Mouse (Mus musculus) midbrain, embryonic 14.5 days (tissue): ENCODE data around the gene Plod1. TPM values are rescaled to one million over a fixed set of nuclear protein-coding genes. Genes with fewer than 3 reads are reported as not detected.
A peak's percentile ranks its signal among the peaks of the same experiment; 100 is the strongest.

Source experiments
- ATAC-seq: fragments of 200-750 bp; cut with Nextera tagmentation; 2 replicates; pipeline ENCODE4 v1.8.0; 2017; ENCODE audit warnings: moderate number of reproducible peaks, moderate library complexity; ENCODE audit not compliant: low FRiP score, low TSS enrichment
- DNase-seq: peaks from one replicate; pipeline ENCODE4 v3.0.0-alpha.2; 2015
- H3K27ac ChIP-seq: fragments of 300-500 bp; sonication (generic); replicated peaks from 2 replicates; pipeline ENCODE4 v1.5.1; 2014; ENCODE audit warnings: mild to moderate bottlenecking, low read depth, low read length, moderate library complexity
- H3K27me3 ChIP-seq: fragments of 300-500 bp; sonication (generic); 2 replicates; pipeline ENCODE4 v1.6.1; 2014; ENCODE audit warnings: low read length, control low read depth, mixed read lengths; ENCODE audit not compliant: control insufficient read depth, insufficient read depth
- H3K36me3 ChIP-seq: fragments of 300-500 bp; sonication (generic); 2 replicates; pipeline ENCODE4 v1.6.1; 2014; ENCODE audit warnings: low read length, control low read depth; ENCODE audit not compliant: control insufficient read depth, insufficient read depth
- H3K4me1 ChIP-seq: fragments of 300-500 bp; sonication (generic); 2 replicates; pipeline ENCODE4 v1.6.1; 2014; ENCODE audit warnings: mild to moderate bottlenecking, antibody characterized with exemption, low read length, control low read depth; ENCODE audit not compliant: control insufficient read depth, insufficient read depth
- H3K4me2 ChIP-seq: fragments of 300-500 bp; sonication (generic); 2 replicates; pipeline ENCODE4 v1.6.1; 2014; ENCODE audit warnings: mild to moderate bottlenecking, low read length, moderate library complexity
- H3K4me3 ChIP-seq: fragments of 300-500 bp; sonication (generic); replicated peaks from 2 replicates; pipeline ENCODE4 v1.5.1; 2014; ENCODE audit warnings: low read depth, low read length
- H3K9ac ChIP-seq: fragments of 300-500 bp; sonication (generic); replicated peaks from 2 replicates; pipeline ENCODE4 v1.6.1; 2014; ENCODE audit warnings: mild to moderate bottlenecking, low read length, moderate library complexity
- H3K9me3 ChIP-seq: fragments of 300-500 bp; sonication (generic); 2 replicates; pipeline ENCODE4 v1.6.1; 2016; ENCODE audit warnings: low read length, control low read depth, mixed read lengths; ENCODE audit not compliant: control insufficient read depth
- WGBS: fragments of 180-500 bp; shearing (Covaris S2); extraction: QIAGEN DNeasy Blood & Tissue Kit; methylation state at CpG from one replicate; pipeline ENCODE4 v1.1.7; 2014; 5-methylcytosine and 5-hydroxymethylcytosine counted together
- polyA plus RNA-seq: library from polyadenylated mRNA; unstranded; fragments of >200 nt; fragmentation: Nextera tagmentation; extraction: Ambion mirVana; gene quantifications from 2 replicates; pipeline ENCODE4 v1.2.1, GENCODE M21; 2014

The Plod1 gene
- polyA plus RNA-seq, 1 experiment from 2014 or later, result 20.7 TPM

- WGBS, result 82% methylated on average over 7 of the region's 7 CpGs
- H3K4me1 ChIP-seq, result no peaks in the 10 kb centered on the region
Observed at GRCm38 (mm10) chr4:147965712-147966111, 29.1 kb upstream of the Plod1 start.

GRCm38 (mm10) chr4:147963623-147964022 is 27.1 kb upstream of the Plod1 start:
- no peaks in the 10 kb centered on the region for H3K27me3 ChIP-seq
- ATAC-seq (no peak), DNase-seq (no peak)
- no peaks in the 10 kb centered on the region for H3K9me3 ChIP-seq
- no peak overlapping the region for H3K4me3 ChIP-seq
- 90% methylated on average over 15 of the region's 15 CpGs for WGBS
- H3K27ac ChIP-seq, result no peak overlapping the region
- no peak overlapping the region for H3K4me2 ChIP-seq
- no peak overlapping the region for H3K9ac ChIP-seq
- H3K36me3 ChIP-seq, result no peaks in the 10 kb centered on the region
- H3K4me1 ChIP-seq, result no peaks in the 10 kb centered on the region

More at GRCm38 (mm10) chr4:147965712-147966111, 29.1 kb upstream of the Plod1 start:
- Histone ChIP-seq H3K27ac (no peak overlapping the region), H3K4me3 (no peak overlapping the region), H3K4me2 (no peak overlapping the region), H3K9me3 (no peaks in the 10 kb centered on the region), H3K27me3 (no peaks in the 10 kb centered on the region), H3K36me3 (no peaks in the 10 kb centered on the region), H3K9ac (no peak overlapping the region)
- no peak for DNase-seq
- no peak for ATAC-seq

GRCm38 (mm10) chr4:147962781-147963180 is 26.2 kb upstream of the Plod1 start:
- Histone ChIP-seq H3K4me1 (no peaks in the 10 kb centered on the region), H3K4me3 (no peak overlapping the region), H3K27ac (no peak overlapping the region), H3K36me3 (no peaks in the 10 kb centered on the region), H3K27me3 (no peaks in the 10 kb centered on the region), H3K9me3 (no peaks in the 10 kb centered on the region), H3K4me2 (no peak overlapping the region), H3K9ac (no peak overlapping the region)
- DNase-seq (no peak), ATAC-seq (no peak)
- WGBS, result 51% methylated on average over 6 of the region's 6 CpGs

GRCm38 (mm10) chr4:147959881-147960831 is 23.6 kb upstream of the Plod1 start:
- ATAC-seq, result peak; percentile 71
- 42% methylated on average over 6 of the region's 6 CpGs for WGBS
- H3K4me3 ChIP-seq, result no peak overlapping the region

GRCm38 (mm10) chr4:147957141-147957540 is 20.6 kb upstream of the Plod1 start:
- ATAC-seq (no peak), DNase-seq (no peak)
- Histone ChIP-seq H3K4me1 (no peaks in the 10 kb centered on the region), H3K4me3 (no peak overlapping the region), H3K9ac (no peak overlapping the region), H3K4me2 (no peak overlapping the region), H3K27me3 (no peaks in the 10 kb centered on the region), H3K36me3 (no peaks in the 10 kb centered on the region), H3K9me3 (no peaks in the 10 kb centered on the region), H3K27ac (no peak overlapping the region)
- WGBS, result 43% methylated on average over 11 of the region's 11 CpGs

More at GRCm38 (mm10) chr4:147959881-147960831, 23.6 kb upstream of the Plod1 start:
- Histone ChIP-seq H3K9me3 (no peaks in the 10 kb centered on the region), H3K27me3 (no peaks in the 10 kb centered on the region), H3K4me2 (no peak overlapping the region), H3K27ac (no peak overlapping the region), H3K36me3 (no peaks in the 10 kb centered on the region), H3K9ac (no peak overlapping the region), H3K4me1 (no peaks in the 10 kb centered on the region)
- peak; percentile 91 for DNase-seq

- H3K4me1 ChIP-seq, result no peaks in the 10 kb centered on the region
- H3K36me3 ChIP-seq, result peaks cover 12% of the 10 kb centered on the region; the same call in 1 of the 2 replicates
- no peak overlapping the region for H3K9ac ChIP-seq
- H3K27me3 ChIP-seq, result no peaks in the 10 kb centered on the region
- no peak overlapping the region for H3K27ac ChIP-seq
- DNase-seq (peak; percentile 84), ATAC-seq (no peak)
- H3K4me3 ChIP-seq, result no peak overlapping the region
- WGBS, result 14% methylated on average over 4 of the region's 4 CpGs
- no peak overlapping the region for H3K4me2 ChIP-seq
- H3K9me3 ChIP-seq, result no peaks in the 10 kb centered on the region
Observed at GRCm38 (mm10) chr4:147953590-147953989, 17.0 kb upstream of the Plod1 start.

- Histone ChIP-seq H3K4me2 (no peak overlapping the region), H3K4me1 (peaks cover 7% of the 10 kb centered on the region), H3K36me3 (peaks cover 59% of the 10 kb centered on the region), H3K27me3 (no peaks in the 10 kb centered on the region), H3K27ac (no peak overlapping the region), H3K4me3 (no peak overlapping the region), H3K9ac (no peak overlapping the region), H3K9me3 (no peaks in the 10 kb centered on the region)
- WGBS, result 66% methylated on average over 2 of the region's 2 CpGs
- no peak for DNase-seq
- ATAC-seq, result no peak
Observed at GRCm38 (mm10) chr4:147947511-147947910, 10.9 kb upstream of the Plod1 start.

GRCm38 (mm10) chr4:147943005-147943404 is 6.4 kb upstream of the Plod1 start:
- H3K4me2 ChIP-seq, result peak overlapping the region; percentile 7; the same call in 1 of the 2 replicates
- WGBS, result 92% methylated on average over 1 of the region's 1 CpGs
- no peak overlapping the region for H3K9ac ChIP-seq
- H3K27ac ChIP-seq, result no peak overlapping the region
- H3K36me3 ChIP-seq, result peaks cover 44% of the 10 kb centered on the region
- no peak overlapping the region for H3K4me3 ChIP-seq
- H3K27me3 ChIP-seq, result no peaks in the 10 kb centered on the region
- no peaks in the 10 kb centered on the region for H3K9me3 ChIP-seq
- H3K4me1 ChIP-seq, result peaks cover 22% of the 10 kb centered on the region
- DNase-seq (no peak), ATAC-seq (no peak)
